Mouse (Mus musculus): ENCODE measurements around the gene Gm12355.

Gm12355 gene

DNA sequence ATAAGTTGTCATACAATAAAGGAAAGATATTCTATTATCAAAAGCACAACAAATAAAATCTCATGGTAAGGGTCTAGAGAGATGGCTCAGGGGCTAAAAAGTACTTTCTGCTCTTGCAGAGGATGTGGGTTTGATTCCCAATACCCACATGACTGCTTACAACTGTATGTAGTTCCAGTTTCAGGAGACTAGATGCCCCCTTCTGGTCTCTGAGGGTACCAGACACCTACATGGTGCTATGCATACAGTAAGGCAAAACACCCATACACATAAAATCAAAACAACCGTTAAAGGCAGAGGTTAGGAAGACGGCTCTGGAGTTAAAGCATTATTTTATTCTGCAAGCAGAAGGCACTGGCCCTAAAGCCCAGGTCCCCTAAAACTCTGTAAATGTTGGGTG is 21.5 kb downstream of the Gm12355 start:
- peak in 1 of 2 experiments; percentile 12 for DNase-seq (ENCODE audit: low spot score in 2 of 2)

DNA sequence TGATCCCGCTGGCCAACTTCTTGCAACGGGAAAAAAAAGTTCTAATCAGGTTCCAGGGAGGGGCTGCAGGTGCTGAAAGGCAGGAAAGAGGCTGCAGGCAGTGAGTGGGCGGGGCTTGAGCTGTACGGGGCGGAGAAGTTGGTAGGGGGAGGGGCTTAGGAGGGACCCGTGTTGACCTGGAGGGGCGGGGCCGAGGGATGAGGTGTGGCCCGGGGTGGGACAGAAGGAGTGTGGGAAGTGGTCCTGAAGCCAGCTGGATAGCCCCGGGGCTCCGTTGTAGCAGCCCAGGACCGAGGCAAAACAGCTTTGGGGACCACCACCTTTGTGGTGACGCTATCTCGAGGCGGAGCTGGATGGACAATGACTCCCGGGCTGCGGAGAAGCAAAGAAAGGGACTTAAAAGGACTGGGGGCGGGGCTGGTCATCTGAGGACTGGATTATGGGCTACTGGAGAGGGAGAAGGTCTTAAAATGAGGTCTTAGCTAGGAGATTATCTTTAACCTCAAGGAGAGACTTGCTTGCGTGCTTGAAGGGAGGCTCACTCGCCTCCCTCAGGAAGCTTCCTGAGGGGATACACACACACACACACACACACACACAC is 23.3 kb downstream of the Gm12355 start:
- DNase-seq (ENCODE audit: low spot score in 2 of 2), result peak; percentile 20 to 71

DNA sequence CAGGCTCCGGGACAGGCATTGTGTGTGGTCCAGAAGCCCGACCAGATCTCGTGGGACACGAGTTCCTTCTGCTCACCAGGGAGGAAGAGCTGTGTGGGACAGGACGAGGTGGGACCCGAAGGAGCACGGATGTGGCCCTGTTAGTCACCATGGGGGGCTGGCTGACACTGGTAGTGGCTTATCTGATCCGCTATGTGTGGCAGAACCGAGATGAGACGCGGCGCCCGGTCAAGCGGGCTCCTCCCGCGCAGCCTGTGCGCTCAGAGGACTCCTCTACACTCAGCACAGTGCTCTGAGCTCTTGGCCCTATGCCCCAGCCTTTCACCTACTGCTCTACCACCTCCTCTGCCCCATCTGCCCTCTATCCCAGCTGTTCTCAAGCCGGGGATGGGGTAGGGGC is 26.2 kb downstream of the Gm12355 start:
- DNase-seq (ENCODE audit: low spot score in 2 of 2), result peak in 1 of 2 experiments; percentile 16

DNA sequence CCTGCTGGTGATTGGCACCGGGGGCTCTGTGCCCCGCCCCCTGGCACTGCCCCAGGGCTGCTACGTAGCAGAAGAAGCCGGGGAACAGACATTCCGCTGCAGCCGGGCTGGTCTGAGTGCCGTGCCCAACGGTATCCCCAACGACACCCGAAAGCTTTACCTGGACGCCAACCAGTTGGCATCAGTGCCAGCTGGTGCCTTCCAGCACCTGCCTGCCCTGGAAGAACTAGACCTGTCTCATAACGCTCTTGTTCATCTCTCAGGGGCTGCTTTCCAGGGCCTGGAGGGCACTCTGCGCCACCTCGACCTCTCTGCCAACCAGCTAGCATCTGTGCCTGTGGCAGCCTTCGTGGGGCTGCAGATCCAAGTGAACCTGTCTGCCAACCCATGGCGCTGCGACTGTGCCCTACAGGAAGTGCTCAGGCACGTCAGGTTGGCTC is 26.6 kb downstream of the Gm12355 start:
- no peak for DNase-seq (ENCODE audit: low spot score in 2 of 2)

DNA sequence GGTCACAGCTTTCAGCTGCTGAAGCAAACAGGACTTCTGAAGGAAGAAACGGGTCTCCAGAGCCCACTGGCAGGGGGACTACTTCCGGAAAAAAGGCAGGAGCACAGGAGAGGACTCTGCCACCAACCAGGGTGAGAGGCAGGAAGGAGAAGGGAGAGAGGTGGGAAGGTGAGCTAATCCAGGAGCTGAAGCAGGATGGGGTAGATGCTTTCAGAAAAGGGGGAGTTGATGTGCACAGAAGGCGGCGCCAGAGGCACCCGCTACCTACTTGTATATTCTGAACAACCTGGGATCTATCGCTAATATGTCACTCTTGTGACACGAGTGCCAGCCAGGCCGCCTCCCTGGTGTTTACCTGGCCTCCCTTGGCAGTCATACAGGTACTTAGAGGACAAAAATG is 27.5 kb downstream of the Gm12355 start, which contains the start of gene Lrrc3c:
Gene Lrrc3c (plus strand): TSS at position 301 of the 400 bp plus-strand sequence.
- DNase-seq (ENCODE audit: low spot score in 2 of 2), result no peak

DNA sequence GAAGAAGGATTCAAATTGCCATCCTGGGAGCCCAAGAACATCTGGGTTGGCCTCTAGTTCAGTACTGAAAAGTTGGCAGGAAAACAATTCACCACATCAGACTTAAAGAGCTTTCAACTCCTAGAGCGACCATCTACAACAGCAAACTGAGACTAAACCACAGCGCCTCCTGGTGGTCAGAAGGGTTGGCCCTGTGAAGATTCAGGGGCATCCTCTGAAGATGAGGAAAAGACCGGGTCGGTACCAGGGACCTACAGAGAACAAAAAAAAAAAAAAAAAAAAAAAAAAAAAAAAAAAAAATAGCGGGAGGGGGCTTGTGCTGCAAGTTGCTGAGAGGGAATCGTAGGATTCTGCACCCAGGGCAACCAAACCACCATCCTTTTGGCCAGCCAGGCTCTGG is 28.1 kb downstream of the Gm12355 start:
- peak; percentile 78 to 89 for DNase-seq (ENCODE audit: low spot score in 2 of 2)

DNA sequence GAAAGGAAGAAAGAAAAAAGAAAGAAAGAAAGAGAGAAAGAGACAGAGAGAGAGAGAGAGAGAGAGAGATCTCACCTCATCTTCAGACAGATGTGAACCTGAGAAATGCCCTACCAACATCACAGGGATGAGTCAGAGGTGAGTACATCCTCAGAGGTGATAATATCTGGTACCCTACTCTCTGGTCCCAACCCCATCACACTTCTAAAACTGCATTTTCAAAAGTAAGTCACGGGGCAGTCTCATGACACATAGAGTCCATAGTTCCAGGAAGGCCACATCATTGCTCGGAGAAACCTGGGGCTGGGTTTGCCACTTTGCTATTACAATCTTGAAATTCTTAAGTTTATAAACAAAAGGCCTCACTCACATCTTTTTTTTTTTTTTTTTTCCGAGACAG is 29.5 kb downstream of the Gm12355 start:
- DNase-seq (ENCODE audit: low spot score in 2 of 2), result no peak

DNA sequence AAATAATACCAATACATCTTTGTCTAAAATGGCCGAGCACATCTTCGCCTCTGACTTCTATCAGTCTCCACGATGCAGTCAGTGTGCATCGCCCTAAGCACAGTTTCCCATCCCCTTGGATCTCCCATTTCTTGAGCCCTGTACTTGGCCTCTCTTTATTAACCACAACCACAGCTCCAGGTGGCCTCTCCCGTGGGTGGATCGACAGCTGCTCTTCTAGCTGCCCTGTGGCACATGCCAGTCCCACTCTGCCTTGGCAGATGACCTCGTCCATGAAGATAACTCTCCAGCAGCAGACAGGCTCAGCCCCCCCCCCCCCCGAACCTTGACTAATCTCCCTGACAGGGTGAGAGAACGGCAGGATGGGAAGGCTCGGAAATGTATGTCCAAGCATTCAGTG is 30.0 kb downstream of the Gm12355 start:
- no peak for DNase-seq (ENCODE audit: low spot score in 2 of 2)

DNA sequence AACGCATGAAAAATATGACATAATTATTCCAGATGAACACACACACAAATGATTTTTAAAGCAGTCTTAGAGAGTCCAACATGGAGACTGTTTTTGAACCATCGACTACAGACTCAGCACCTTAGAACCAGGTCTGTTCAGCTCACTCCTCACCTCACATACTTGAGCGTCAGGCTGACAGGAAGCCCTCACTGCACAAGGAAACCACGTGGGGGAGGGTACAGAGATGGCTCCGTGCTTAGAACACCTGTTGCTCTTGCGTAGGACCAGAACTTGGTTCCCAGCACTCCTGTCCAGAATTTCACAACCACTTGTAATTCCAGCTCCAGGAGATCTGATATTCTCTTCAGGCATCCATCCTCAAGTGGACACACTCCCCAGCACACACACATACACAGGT is 30.4 kb downstream of the Gm12355 start:
- DNase-seq (ENCODE audit: low spot score in 2 of 2), result no peak

DNA sequence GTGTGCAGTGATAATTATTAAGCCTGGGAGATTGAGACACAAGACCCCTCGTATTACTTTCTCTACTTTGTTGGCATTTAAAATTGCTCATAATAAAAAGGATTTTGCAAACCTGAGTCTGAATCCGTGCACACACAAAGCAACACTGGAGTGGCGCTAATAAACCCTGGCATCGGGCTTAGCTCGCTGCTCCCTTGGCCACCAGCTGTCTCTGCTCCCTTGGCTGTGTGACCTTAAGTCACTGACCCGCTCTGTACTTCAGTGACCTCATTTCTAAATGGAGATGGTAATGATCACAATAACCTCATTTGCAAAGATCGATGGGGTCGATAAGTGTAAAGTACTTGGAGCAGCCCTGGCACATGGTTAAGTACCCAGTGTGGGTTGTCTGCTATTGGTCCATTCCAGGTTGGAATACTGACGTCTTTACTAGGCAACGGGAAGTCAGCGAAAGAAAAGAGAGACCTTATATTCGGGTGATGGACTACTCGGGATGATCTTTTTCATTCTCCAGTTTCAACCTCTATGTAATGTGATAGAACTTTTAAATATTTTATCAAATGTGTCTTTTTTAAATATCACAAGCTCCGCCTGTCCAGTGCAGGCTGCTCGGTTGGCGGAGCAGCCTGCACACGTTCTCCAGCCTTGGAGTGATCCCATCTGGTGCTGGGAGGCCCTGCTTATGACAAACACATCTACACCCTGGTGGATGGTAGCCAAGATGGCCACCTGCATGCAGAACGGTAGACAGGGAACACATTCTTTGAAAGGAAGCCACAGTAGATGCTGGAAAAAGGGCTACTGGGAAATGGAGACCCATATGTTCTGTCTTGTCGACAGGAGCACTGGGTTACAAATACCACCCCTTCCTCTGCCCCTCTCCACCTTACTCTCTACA is 34.7 kb downstream of the Gm12355 start:
- no peak for DNase-seq (ENCODE audit: low spot score in 2 of 2)

DNA sequence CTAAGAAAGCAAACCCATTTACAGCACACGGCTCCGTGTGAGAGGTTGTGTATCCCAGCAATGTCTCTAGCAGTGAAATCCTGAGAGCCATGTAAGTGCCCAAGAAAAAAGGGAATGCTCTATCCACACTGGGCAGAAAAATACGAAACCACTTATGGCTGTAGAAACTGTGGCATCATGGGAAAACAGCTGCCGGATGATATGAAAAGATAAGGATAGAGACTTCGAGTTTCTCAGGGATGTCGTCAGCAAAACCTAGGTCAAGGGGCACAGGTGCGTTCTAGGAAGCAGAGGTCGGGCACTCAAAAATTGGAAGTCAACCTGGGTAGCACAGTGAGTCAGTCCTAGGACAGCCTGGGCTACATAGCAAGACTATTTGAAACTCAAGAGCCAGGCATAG is 36.2 kb downstream of the Gm12355 start:
- DNase-seq (ENCODE audit: low spot score in 2 of 2), result no peak

DNA sequence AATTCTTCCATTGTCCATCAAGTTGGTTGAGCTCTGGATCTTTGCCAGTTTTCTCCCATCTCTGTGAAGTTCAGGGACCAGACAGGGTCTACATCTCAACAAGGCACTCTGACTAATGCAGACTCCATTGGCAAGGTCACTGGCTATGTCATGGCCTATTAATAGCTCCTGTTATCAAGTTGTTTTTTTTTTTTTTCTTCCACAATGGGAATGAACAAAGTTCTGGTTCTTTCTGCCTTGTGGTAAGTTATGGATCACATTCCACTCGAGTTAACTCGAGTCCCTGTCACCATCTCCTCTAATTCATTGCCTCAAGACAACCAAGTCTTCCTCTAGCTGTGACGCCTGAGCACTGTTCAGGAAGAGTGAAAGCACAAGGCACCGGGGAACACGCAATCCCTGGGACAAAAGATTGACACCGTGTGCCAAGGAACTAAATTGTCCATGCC is 36.6 kb downstream of the Gm12355 start:
- no peak for DNase-seq (ENCODE audit: low spot score in 2 of 2)

DNA sequence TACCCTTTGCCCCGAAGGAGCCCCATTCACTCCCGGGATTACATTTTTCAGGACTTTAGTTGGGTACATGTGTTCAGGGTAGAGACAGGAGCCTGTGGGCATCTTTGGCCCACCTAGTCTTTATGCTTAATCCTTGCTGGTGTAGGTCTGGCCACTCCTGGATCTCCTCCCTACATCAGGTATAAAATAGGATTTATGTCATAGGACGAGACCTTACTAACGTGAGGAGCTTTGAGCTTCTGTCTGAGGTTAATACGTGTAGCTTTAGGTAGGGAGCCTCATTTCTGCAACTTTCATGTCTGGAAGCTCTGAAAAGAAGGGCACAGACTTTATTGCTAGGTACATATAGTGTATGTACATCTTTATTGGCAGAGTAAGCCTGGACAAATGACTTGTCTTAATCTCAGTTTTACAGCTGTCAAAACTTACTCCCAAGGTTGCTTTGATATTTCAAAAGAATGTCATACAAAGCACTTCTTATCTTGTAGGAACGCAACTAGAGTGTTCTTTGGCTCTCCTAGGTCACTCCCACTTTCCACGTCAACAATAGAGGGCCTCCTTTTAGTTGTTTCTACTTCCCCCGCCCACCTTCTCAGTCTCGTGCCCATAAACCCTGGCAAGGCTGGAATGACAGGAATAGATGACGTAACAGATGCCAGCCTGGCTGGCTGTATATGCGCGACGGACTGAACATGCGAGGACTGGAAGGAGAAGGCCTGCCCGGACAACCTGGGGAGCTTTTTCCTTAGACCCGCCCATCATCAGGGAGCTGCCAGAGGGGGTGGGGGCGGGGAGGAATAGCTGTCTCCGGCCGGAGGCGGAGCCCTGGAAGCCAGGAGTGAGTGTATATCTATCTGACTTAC is 37.5 kb downstream of the Gm12355 start:
- peak; percentile 72 to 79 for DNase-seq (ENCODE audit: low spot score in 2 of 2)

DNA sequence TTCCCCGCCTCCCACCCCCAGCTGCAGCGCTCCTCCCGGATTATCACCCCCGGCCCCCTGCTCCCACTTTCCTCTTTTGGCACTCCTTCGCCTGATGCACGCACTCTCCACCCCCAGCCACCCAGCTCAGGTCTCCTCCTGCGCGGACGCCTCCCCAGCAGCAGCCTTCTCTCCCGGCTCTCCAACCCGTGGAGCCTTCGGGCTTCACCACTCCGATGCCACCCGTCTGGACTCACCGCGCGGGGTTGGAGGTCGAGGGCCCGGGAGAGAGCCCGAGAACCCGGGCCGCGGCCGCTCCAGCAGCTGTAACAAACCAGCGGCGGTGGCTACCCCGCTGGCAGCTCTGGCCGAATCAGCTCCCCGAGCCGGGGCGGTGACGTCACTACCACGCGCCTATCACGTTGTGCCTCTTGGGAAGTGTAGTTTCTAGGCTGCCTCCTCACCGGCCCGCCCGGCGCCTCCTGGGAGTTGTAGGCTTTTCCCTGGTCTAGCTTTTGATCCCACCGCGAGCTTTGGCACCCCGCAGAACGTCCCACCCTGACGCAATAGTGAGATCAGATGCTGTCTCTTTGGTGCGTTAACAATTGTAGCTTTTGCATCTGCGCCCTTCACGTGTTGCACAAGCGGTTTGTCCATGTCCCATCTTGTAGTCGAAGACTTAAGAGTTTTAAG is 38.4 kb downstream of the Gm12355 start, which contains the start of gene Ormdl3:
Gene Ormdl3 (minus strand): TSS at position 477 of the 672 bp plus-strand sequence.
- peak; percentile 96 to 99 for DNase-seq (ENCODE audit: low spot score in 2 of 2)

DNA sequence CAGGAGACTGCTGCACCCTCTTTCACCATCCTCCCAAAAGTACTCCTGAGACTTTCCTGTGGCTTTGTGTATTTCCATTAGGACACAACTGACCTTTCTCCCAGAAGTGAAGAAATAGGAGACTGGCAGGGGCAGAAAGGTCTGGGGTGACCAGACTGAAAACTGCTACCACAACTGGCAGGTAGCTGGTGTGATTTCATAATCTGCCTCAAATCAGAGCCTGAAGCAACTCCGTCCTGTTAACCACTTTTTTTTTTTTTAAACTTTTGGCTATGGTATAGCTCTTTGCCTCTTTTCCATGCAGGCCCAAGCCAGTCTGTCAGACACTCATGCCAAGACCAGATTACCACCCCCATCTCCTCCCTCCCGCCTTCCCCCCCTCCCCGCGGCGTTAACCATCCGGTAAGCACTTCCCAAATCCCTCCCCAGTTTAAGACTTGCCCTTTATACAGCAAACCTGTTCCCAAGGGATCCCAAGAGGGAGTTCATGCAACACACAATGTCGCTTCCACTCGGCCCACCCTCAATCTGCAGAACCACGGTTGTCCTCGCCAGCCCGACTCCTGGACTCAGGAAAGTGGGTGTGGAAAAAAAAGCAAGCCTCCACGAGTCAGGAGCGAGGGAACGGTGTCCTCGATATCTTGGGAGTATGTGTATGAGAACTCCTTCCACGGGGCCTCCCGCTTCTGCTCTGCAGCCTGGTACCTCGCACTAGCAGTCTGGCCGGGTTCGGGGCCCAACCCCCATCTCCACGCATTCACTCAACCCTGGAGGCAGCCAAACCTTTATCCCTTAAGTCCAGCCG is 39.2 kb downstream of the Gm12355 start:
- no peak for DNase-seq (ENCODE audit: low spot score in 2 of 2)

DNA sequence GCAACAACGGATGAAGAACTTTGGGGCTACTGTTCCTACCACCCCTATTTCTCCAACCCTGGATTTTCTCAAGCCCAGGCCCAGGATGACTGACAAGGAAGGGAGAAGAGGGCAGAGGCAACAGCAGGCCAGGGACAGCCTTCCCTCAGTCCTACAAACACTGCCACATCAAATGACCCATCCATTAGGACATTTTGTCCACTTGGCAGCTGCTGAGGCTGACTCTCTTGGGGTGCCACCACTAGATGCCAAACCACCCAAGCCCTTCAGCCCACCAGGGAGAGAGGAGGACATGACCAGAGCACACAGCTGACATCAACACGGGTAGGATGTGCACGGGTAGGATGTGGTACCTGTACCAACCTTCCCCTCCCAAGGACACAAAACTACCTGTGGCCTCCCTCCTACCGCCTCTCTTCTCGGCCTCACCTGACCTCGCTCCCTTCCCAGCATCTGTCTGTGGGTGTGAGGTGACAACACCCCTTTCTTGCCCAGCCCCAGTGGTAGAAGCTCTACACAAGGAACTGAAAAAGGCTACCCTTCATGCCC is 40.8 kb downstream of the Gm12355 start:
- peak in 1 of 2 experiments; percentile 45 for DNase-seq (ENCODE audit: low spot score in 2 of 2)

DNA sequence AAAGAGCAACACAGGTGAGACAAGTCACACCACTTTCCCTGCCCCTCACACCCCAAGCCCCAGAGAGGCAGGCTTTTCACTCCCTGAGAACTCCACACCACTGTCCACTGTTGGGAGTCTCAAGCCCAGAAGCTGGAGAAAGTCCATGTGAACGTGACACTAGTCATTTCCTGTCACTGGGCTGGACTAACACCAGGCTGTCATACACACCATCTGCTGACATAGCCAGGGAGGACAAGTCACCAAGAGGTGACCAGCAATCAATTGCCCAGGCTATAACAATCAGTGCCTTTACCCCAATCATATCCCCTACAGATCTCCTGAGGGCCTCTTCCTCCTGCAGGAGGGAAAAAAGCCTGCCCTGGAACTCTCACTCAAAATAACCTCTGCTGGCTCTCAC is 41.3 kb downstream of the Gm12355 start:
- DNase-seq (ENCODE audit: low spot score in 2 of 2), result peak; percentile 30 to 52

DNA sequence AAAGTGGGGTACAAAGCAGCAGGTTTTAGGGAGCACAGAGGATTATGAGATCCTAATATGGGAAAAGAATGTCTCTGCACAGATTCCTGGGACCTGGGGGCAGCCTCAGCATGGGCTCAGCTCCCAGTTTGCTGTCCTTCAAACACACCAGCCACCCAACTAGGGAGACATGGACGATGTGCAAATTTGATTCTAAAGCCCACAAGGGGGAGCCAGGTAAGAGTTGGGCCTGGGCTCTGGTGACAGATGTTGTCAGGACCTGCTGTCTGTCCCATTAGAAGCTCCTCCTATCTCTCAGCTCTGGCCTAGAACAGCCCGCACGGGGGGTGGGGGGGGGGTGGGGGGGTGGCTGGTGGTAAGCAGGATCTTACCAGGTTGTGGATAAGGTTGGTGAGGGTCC is 41.9 kb downstream of the Gm12355 start:
- peak; percentile 60 to 65 for DNase-seq (ENCODE audit: low spot score in 2 of 2)

DNA sequence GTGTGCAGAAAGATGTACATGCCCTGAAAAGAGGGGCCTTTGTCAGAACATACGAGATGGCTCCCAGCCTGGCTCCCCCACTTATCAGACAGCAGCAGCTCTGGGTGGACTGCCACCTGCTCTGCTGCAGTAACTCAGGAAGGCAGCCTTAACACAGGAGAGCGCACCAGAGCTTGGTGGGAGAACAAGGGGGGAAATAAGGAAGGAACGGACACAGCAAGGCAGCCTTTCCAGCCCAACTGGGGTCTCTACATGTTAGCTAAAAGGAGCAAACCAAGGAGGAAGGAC is 42.3 kb downstream of the Gm12355 start:
- peak; percentile 72 to 79 for DNase-seq (ENCODE audit: low spot score in 2 of 2)

DNA sequence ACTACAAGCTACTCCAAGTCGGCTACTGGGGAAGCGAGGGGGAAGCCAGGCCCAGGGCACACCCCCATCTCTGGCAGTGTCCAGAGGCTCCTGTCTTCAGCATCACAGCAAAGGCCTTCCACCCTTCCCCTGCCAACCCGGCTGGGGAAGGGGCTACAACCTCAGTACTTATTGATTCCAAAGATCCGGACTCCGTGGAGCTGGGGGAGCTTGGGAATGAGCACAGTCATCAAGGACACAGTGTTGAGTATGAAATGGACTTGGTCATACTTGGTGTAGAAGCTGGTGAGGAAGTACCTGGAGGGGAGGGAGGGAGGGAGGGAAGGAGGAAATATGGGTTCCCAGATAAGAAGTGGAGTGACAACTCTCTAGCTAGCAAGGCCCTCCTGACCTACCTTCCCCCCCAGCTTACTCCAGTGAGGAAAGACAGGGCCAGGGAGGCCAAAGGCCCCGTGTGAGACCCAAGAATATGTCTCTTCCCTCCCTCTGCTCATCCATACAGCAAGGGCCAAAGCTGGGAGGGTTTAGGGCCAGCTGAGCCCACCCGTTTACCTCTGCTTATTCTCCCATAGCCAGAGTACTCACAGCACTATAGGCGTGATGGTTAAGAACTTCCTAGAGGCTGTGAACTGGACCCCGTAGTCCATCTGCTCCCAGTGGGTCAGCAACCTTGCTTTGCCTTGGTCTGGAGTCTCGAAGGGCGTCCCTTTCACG is 42.8 kb downstream of the Gm12355 start:
- peak; percentile 56 to 64 for DNase-seq (ENCODE audit: low spot score in 2 of 2)
